Mouse (Mus musculus) spleen, adult 2 months (tissue): ENCODE measurements at regions not wholly inside any gene's neighbourhood (a gene's known extent, or its start where the extent isn't known, plus 50 kb on each side); places are given as distances from the start of the nearest gene placed in this dataset.

Source experiments
- CTCF ChIP-seq: fragments of 200-500 bp; IDR thresholded peaks from 2 replicates; pipeline ENCODE4 v1.5.1; 2011; ENCODE audit warnings: mild to moderate bottlenecking, inconsistent platforms; ENCODE audit not compliant: insufficient read depth, insufficient read length, insufficient replicate concordance; ENCODE audit errors: extremely low read depth
- POLR2A ChIP-seq: fragments of 200-500 bp; IDR thresholded peaks from 2 replicates; pipeline ENCODE4 v1.6.1; 2011; ENCODE audit warnings: low read depth, low read length, inconsistent platforms

DNA sequence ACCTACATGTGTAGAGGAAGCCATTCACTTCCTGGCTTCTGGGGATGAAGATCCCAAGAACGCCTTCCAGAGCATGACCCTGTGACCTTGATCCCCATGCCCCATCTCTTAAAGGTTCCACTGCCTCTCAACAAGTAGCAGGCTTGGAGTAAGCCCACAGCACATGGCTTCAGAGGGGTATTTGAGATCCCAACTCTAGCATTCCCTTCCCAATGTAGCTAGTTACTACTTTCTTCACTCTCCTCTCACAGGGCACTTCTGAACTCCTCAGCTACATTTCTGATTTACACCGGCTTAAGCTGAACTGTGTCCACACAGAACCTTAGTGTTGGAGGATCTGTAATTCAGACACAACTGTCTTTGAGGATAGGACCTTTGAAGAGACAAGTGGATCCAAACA, 83.4 kb downstream of the Cbln1 start:
- TF ChIP-seq POLR2A (no peak), CTCF (no peak)
